Mouse (Mus musculus) kidney, postnatal 0 days (tissue): ENCODE measurements around the gene Zfp605. TPM values are rescaled to one million over a fixed set of nuclear protein-coding genes. Genes with fewer than 3 reads are reported as not detected.

Experiments
- ATAC-seq: fragments of 200-750 bp; cut with Nextera tagmentation; replicated peaks from 2 replicates; pipeline ENCODE4 v1.8.0; 2017; ENCODE audit warnings: low read depth, moderate number of reproducible peaks, moderate TSS enrichment, moderate library complexity; ENCODE audit not compliant: low FRiP score
- DNase-seq: peaks from one replicate; pipeline ENCODE4 v3.0.0-alpha.2; 2016; ENCODE audit warnings: low spot score
- H3K27ac ChIP-seq: fragments of 300-500 bp; sonication (generic); 2 replicates; pipeline ENCODE4 v1.5.1; 2014; ENCODE audit warnings: mild to moderate bottlenecking
- H3K27me3 ChIP-seq: fragments of 300-500 bp; sonication (generic); 2 replicates; pipeline ENCODE4 v1.6.1; 2014; ENCODE audit warnings: low read length, mixed read lengths; ENCODE audit not compliant: insufficient read depth
- H3K36me3 ChIP-seq: fragments of 300-500 bp; sonication (generic); 2 replicates; pipeline ENCODE4 v1.6.1; 2014; ENCODE audit warnings: low read length, mixed read lengths; ENCODE audit not compliant: insufficient read depth
- H3K4me1 ChIP-seq: fragments of 300-500 bp; sonication (generic); replicated peaks from 2 replicates; pipeline ENCODE4 v1.6.1; 2014; ENCODE audit warnings: antibody characterized with exemption, low read length, mixed read lengths; ENCODE audit not compliant: insufficient read depth
- H3K4me2 ChIP-seq: fragments of 300-500 bp; sonication (generic); 2 replicates; pipeline ENCODE4 v1.6.1; 2014; ENCODE audit warnings: mild to moderate bottlenecking, low read length, moderate library complexity, mixed read lengths
- H3K4me3 ChIP-seq: fragments of 300-500 bp; sonication (generic); replicated peaks from 2 replicates; pipeline ENCODE4 v1.5.1; 2014; ENCODE audit warnings: low read depth, low read length
- H3K9ac ChIP-seq: fragments of 300-500 bp; sonication (generic); 2 replicates; pipeline ENCODE4 v1.6.1; 2014; ENCODE audit warnings: low read depth, low read length
- H3K9me3 ChIP-seq: fragments of 300-500 bp; sonication (generic); replicated peaks from 2 replicates; pipeline ENCODE4 v1.6.1; 2016; ENCODE audit warnings: low read length, inconsistent platforms, mixed read lengths
- CTCF ChIP-seq: IDR thresholded peaks from 2 replicates; pipeline ENCODE4 v1.5.1; 2016; ENCODE audit warnings: antibody characterized with exemption, low read depth, mild to moderate bottlenecking, moderate library complexity
- WGBS: fragments of 180-500 bp; shearing (Covaris S2); extraction: QIAGEN DNeasy Blood & Tissue Kit; methylation state at CpG from one replicate; pipeline ENCODE4 v1.1.7; 2014; 5-methylcytosine and 5-hydroxymethylcytosine counted together
- polyA plus RNA-seq: library from polyadenylated mRNA; unstranded; fragments of >200 nt; fragmentation: Nextera tagmentation; extraction: Ambion mirVana; gene quantifications from 2 replicates; pipeline ENCODE4 v1.2.1, GENCODE M21; 2015

Zfp605 gene
- polyA plus RNA-seq, 1 experiment from 2014 or later, result 4.9 TPM

DNA sequence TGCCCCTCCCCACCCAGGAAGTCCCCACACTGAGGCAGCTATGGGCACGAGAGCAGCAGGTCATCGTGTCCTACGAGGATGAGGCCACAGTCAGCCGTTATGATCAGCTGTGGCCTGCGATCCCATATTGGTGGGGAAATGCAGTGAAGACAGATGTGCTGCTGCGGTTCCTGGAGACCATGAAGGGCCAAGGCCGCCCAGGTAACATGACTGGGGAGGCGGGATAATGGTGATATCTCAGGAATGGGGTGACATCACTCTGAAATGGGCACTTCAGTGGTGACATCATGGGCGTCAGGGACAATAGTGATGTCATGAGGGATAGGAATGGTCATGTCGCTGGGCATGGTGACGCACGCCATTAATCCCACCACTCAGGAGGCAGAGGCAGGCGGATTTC lies 7.5 kb upstream of the Zfp605 start:
- no peak overlapping the region for H3K4me3 ChIP-seq
- DNase-seq (no peak), ATAC-seq (no peak)
- no peak overlapping the region for H3K9ac ChIP-seq
- H3K36me3 ChIP-seq, result peaks cover 30% of the 10 kb centered on the region
- no peak for TF ChIP-seq CTCF
- peaks cover 11% of the 10 kb centered on the region; the same call in 1 of the 2 replicates for H3K4me1 ChIP-seq
- H3K27ac ChIP-seq, result no peak overlapping the region
- H3K4me2 ChIP-seq, result no peak overlapping the region
- 87% methylated on average over 13 of the region's 13 CpGs for WGBS
- no peaks in the 10 kb centered on the region for H3K27me3 ChIP-seq
- H3K9me3 ChIP-seq, result no peaks in the 10 kb centered on the region

- Histone ChIP-seq H3K27me3 (no peaks in the 10 kb centered on the region), H3K4me2 (no peak overlapping the region), H3K9me3 (no peaks in the 10 kb centered on the region), H3K9ac (no peak overlapping the region), H3K4me3 (no peak overlapping the region), H3K27ac (no peak overlapping the region), H3K36me3 (peaks cover 30% of the 10 kb centered on the region), H3K4me1 (peaks cover 11% of the 10 kb centered on the region; the same call in 1 of the 2 replicates)
- DNase-seq (no peak), ATAC-seq (no peak)
- no peak for TF ChIP-seq CTCF
- WGBS, result 95% methylated on average over 19 of the region's 19 CpGs
Observed at GRCm38 (mm10) chr5:110102853-110103625, 6.9 kb upstream of the Zfp605 start.

GRCm38 (mm10) chr5:110103901-110104615 lies 5.8 kb upstream of the Zfp605 start:
- TF ChIP-seq CTCF, result no peak
- Histone ChIP-seq H3K27me3 (no peaks in the 10 kb centered on the region), H3K4me1 (peaks cover 11% of the 10 kb centered on the region; the same call in 1 of the 2 replicates), H3K9ac (no peak overlapping the region), H3K4me3 (no peak overlapping the region), H3K36me3 (peaks cover 30% of the 10 kb centered on the region), H3K4me2 (no peak overlapping the region), H3K27ac (no peak overlapping the region), H3K9me3 (no peaks in the 10 kb centered on the region)
- WGBS, result 97% methylated on average over 27 of the region's 27 CpGs
- DNase-seq (no peak), ATAC-seq (no peak)

GRCm38 (mm10) chr5:110104616-110105380 lies 5.1 kb upstream of the Zfp605 start:
- DNase-seq, result no peak
- H3K4me1 ChIP-seq, result peaks cover 11% of the 10 kb centered on the region; the same call in 1 of the 2 replicates
- H3K36me3 ChIP-seq, result peaks cover 30% of the 10 kb centered on the region
- no peak overlapping the region for H3K4me2 ChIP-seq
- no peak overlapping the region for H3K27ac ChIP-seq
- 96% methylated on average over 36 of the region's 36 CpGs for WGBS
- no peaks in the 10 kb centered on the region for H3K9me3 ChIP-seq
- TF ChIP-seq CTCF, result no peak
- no peaks in the 10 kb centered on the region for H3K27me3 ChIP-seq
- ATAC-seq, result no peak
- no peak overlapping the region for H3K9ac ChIP-seq
- no peak overlapping the region for H3K4me3 ChIP-seq

DNA sequence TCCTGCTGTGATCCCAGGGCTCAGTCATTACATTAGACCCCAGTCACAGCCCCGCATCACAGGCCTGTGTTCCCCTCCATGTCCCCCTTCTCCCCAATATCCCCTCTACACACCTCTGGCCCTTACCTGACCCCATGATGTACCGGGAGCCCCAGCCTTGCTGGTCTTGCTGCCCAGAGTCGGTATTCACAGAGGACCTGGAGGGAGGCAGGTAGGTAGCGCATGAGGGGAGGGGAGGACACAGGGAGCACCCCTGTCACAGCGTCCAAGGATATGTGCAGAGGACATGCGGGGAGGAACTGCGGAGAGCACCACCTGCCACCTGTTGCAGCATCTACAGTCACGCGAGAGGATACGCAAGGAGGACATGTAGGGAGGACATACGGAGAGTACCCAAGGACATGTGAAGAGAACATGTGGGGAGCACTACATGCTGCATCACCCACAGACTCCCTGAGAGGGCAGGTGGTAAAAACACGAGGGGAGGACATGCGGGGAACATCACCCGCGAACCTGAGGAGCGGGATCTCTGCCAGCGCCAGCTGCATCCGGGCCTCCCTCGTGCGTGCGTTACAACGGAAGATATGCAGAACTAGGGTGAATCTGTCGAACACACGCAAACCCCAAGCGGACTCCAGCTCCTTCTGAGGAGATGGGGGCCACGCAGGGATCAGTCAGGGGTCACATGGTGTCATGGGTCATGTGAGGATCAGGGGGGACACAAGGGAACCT lies 3.6 kb upstream of the Zfp605 start:
- Histone ChIP-seq H3K9me3 (no peaks in the 10 kb centered on the region), H3K36me3 (peaks cover 30% of the 10 kb centered on the region), H3K9ac (peak overlapping the region; percentile 93; the same call in 1 of the 2 replicates), H3K4me1 (0 out of 2 replicates have a peak, but pooled peaks cover 11% of the 10 kb centered on the region), H3K4me3 (peak overlapping the region; percentile 76), H3K4me2 (peak overlapping the region; percentile 84), H3K27ac (no peak overlapping the region), H3K27me3 (no peaks in the 10 kb centered on the region)
- 95% methylated on average over 26 of the region's 26 CpGs for WGBS
- DNase-seq (no peak), ATAC-seq (no peak)
- TF ChIP-seq CTCF, result no peak
